Mouse (Mus musculus) midbrain, postnatal 0 days (tissue): ENCODE data around the gene 1700092M07Rik. TPM values are rescaled to one million over a fixed set of nuclear protein-coding genes. Genes with fewer than 3 reads are reported as not detected.

ENCODE experiments used
- ATAC-seq: fragments of 200-750 bp; cut with Nextera tagmentation; 2 replicates; pipeline ENCODE4 v1.8.0; 2017; ENCODE audit warnings: moderate number of reproducible peaks, mild to moderate bottlenecking, moderate TSS enrichment, moderate library complexity; ENCODE audit not compliant: low FRiP score
- DNase-seq: peaks from one replicate; pipeline ENCODE4 v3.0.0-alpha.2; 2015; ENCODE audit warnings: low spot score
- H3K27ac ChIP-seq: fragments of 300-500 bp; sonication (generic); 2 replicates; pipeline ENCODE4 v1.5.1; 2014; ENCODE audit warnings: low read depth, mild to moderate bottlenecking, low read length, mixed read lengths
- H3K27me3 ChIP-seq: fragments of 300-500 bp; sonication (generic); 2 replicates; pipeline ENCODE4 v1.6.1; 2014; ENCODE audit warnings: low read length, control low read depth, mixed read lengths; ENCODE audit not compliant: insufficient read depth
- H3K36me3 ChIP-seq: fragments of 300-500 bp; sonication (generic); 2 replicates; pipeline ENCODE4 v1.6.1; 2014; ENCODE audit warnings: low read length, control low read depth, mixed read lengths; ENCODE audit not compliant: insufficient read depth
- H3K4me1 ChIP-seq: fragments of 300-500 bp; sonication (generic); 2 replicates; pipeline ENCODE4 v1.6.1; 2014; ENCODE audit warnings: mild to moderate bottlenecking, control low read depth, antibody characterized with exemption, low read length, mixed read lengths; ENCODE audit not compliant: insufficient read depth
- H3K4me2 ChIP-seq: fragments of 300-500 bp; sonication (generic); 2 replicates; pipeline ENCODE4 v1.6.1; 2014; ENCODE audit warnings: low read depth, mild to moderate bottlenecking, low read length, mixed read lengths; ENCODE audit not compliant: poor library complexity, severe bottlenecking
- H3K4me3 ChIP-seq: fragments of 300-500 bp; sonication (generic); 2 replicates; pipeline ENCODE4 v1.5.1; 2014; ENCODE audit warnings: low read depth, mild to moderate bottlenecking, low read length, moderate library complexity
- H3K9ac ChIP-seq: fragments of 300-500 bp; sonication (generic); replicated peaks from 2 replicates; pipeline ENCODE4 v1.6.1; 2014; ENCODE audit warnings: mild to moderate bottlenecking, low read length, moderate library complexity, mixed read lengths; ENCODE audit not compliant: poor library complexity, severe bottlenecking
- H3K9me3 ChIP-seq: fragments of 300-500 bp; sonication (generic); 2 replicates; pipeline ENCODE4 v1.6.1; 2016; ENCODE audit warnings: low read length, control low read depth
- CTCF ChIP-seq: IDR thresholded peaks from 2 replicates; pipeline ENCODE4 v1.5.1; 2016; ENCODE audit warnings: antibody characterized with exemption, mild to moderate bottlenecking
- WGBS: fragments of 180-500 bp; shearing (Covaris S2); extraction: QIAGEN DNeasy Blood & Tissue Kit; methylation state at CpG from one replicate; pipeline ENCODE4 v1.1.7; 2014; 5-methylcytosine and 5-hydroxymethylcytosine counted together
- polyA plus RNA-seq: library from polyadenylated mRNA; unstranded; fragments of >200 nt; fragmentation: Nextera tagmentation; extraction: Ambion mirVana; gene quantifications from 2 replicates; pipeline ENCODE4 v1.2.1, GENCODE M21; 2015
- total RNA-seq: library from RNA; depleted of rRNA; stranded (reverse); fragments of >200 nt; gene quantifications from 2 replicates; pipeline ENCODE4 v1.2.3, GENCODE M21; 2014

Gene 1700092M07Rik
- total and polyA plus RNA-seq, 2 experiments from 2014 or later, result 0.64 TPM; not detected in 1

GRCm38 (mm10) chr19:8711506-8711905 lies 29.0 kb upstream of the 1700092M07Rik start:
- WGBS, result 81% methylated on average over 4 of the region's 4 CpGs

GRCm38 (mm10) chr19:8711949-8712869 lies 28.3 kb upstream of the 1700092M07Rik start:
- no peak for ATAC-seq

More at GRCm38 (mm10) chr19:8711506-8711905, 29.0 kb upstream of the 1700092M07Rik start:
- ATAC-seq (no peak), DNase-seq (no peak)
- peaks cover 7% of the 10 kb centered on the region; the same call in 1 of the 2 replicates for H3K4me1 ChIP-seq
- H3K4me3 ChIP-seq, result peak overlapping the region; percentile 54
- H3K36me3 ChIP-seq, result peaks cover 37% of the 10 kb centered on the region
- no peak overlapping the region for H3K27ac ChIP-seq
- H3K27me3 ChIP-seq, result no peaks in the 10 kb centered on the region
- no peak for TF ChIP-seq CTCF
- no peaks in the 10 kb centered on the region for H3K9me3 ChIP-seq
- no peak overlapping the region; the same call in 1 of the 2 replicates for H3K9ac ChIP-seq
- H3K4me2 ChIP-seq, result peak overlapping the region; percentile 49

GRCm38 (mm10) chr19:8712870-8713305 lies 27.6 kb upstream of the 1700092M07Rik start:
- peak overlapping the region; percentile 90 for H3K9ac ChIP-seq
- peak overlapping the region; percentile 54 for H3K4me3 ChIP-seq
- H3K4me2 ChIP-seq, result peak overlapping the region; percentile 49
- H3K27ac ChIP-seq, result peak overlapping the region; percentile 89
- no peaks in the 10 kb centered on the region for H3K27me3 ChIP-seq
- peaks cover 7% of the 10 kb centered on the region; the same call in 1 of the 2 replicates for H3K4me1 ChIP-seq
- WGBS, result under 1% methylated on average over 13 of the region's 13 CpGs
- DNase-seq (peak; percentile 75), ATAC-seq (peak; percentile 84)
- H3K9me3 ChIP-seq, result no peaks in the 10 kb centered on the region
- H3K36me3 ChIP-seq, result peaks cover 27% of the 10 kb centered on the region
- TF ChIP-seq CTCF, result no peak

More at GRCm38 (mm10) chr19:8711949-8712869, 28.3 kb upstream of the 1700092M07Rik start:
- peak overlapping the region; percentile 54 for H3K4me3 ChIP-seq
- H3K27ac ChIP-seq, result peak overlapping the region; percentile 89
- H3K36me3 ChIP-seq, result peaks cover 32% of the 10 kb centered on the region
- DNase-seq, result no peak
- no peaks in the 10 kb centered on the region for H3K27me3 ChIP-seq
- H3K4me1 ChIP-seq, result peaks cover 7% of the 10 kb centered on the region; the same call in 1 of the 2 replicates
- WGBS, result 68% methylated on average over 10 of the region's 10 CpGs
- H3K9me3 ChIP-seq, result no peaks in the 10 kb centered on the region
- H3K9ac ChIP-seq, result peak overlapping the region; percentile 90
- H3K4me2 ChIP-seq, result peak overlapping the region; percentile 49
- no peak for TF ChIP-seq CTCF

- ATAC-seq (peak; percentile 93), DNase-seq (peak; percentile 91)
- H3K4me3 ChIP-seq, result peak overlapping the region; percentile 54
- H3K36me3 ChIP-seq, result peaks cover 21% of the 10 kb centered on the region
- peak; percentile 84 for TF ChIP-seq CTCF
- H3K4me2 ChIP-seq, result peak overlapping the region; percentile 49
- H3K4me1 ChIP-seq, result peaks cover 7% of the 10 kb centered on the region; the same call in 1 of the 2 replicates
- H3K9me3 ChIP-seq, result no peaks in the 10 kb centered on the region
- peak overlapping the region; percentile 89 for H3K27ac ChIP-seq
- 1% methylated on average over 50 of the region's 51 CpGs for WGBS
- H3K9ac ChIP-seq, result peak overlapping the region; percentile 90
- H3K27me3 ChIP-seq, result no peaks in the 10 kb centered on the region
These were observed 27.1 kb upstream of the 1700092M07Rik start for GRCm38 (mm10) chr19:8713306-8713996.

GRCm38 (mm10) chr19:8713997-8714652 lies 26.4 kb upstream of the 1700092M07Rik start:
- ATAC-seq, result peak; percentile 8
- H3K4me1 ChIP-seq, result peaks cover 7% of the 10 kb centered on the region; the same call in 1 of the 2 replicates
- H3K27ac ChIP-seq, result peak overlapping the region; percentile 89
- WGBS, result 9% methylated on average over 13 of the region's 13 CpGs
- peak overlapping the region; percentile 54 for H3K4me3 ChIP-seq
- H3K36me3 ChIP-seq, result peaks cover 14% of the 10 kb centered on the region
- H3K9ac ChIP-seq, result peak overlapping the region; percentile 90
- H3K9me3 ChIP-seq, result no peaks in the 10 kb centered on the region
- no peak for DNase-seq
- H3K4me2 ChIP-seq, result peak overlapping the region; percentile 49
- no peak for TF ChIP-seq CTCF
- no peaks in the 10 kb centered on the region for H3K27me3 ChIP-seq
